Mouse (Mus musculus) ovary, postnatal 36 days (tissue): Measurements from ENCODE around the gene Kcnj13.

Experiments used
- DNase-seq: peaks from one replicate; pipeline ENCODE4 v3.0.0; 2022; ENCODE audit warnings: low spot score, mixed read lengths

Gene Kcnj13

GRCm38 (mm10) chr1:87394594-87394993 is at the start of gene Kcnj13:
Kcnj13 (minus strand) TSS chr1:87394729.
- no peak for DNase-seq

- no peak for DNase-seq
Measured at GRCm38 (mm10) chr1:87436583-87436982, 42.1 kb upstream of the Kcnj13 start.

GRCm38 (mm10) chr1:87435125-87435524 is 40.6 kb upstream of the Kcnj13 start:
- DNase-seq = no peak

- DNase-seq = no peak
Measured at GRCm38 (mm10) chr1:87418733-87419132, 24.2 kb upstream of the Kcnj13 start.

GRCm38 (mm10) chr1:87409380-87409779 is 14.9 kb upstream of the Kcnj13 start:
- DNase-seq = no peak

- DNase-seq = no peak
Measured at GRCm38 (mm10) chr1:87406012-87406411, 11.5 kb upstream of the Kcnj13 start.

GRCm38 (mm10) chr1:87404710-87405109 is 10.2 kb upstream of the Kcnj13 start:
- DNase-seq = no peak

- DNase-seq = no peak
Measured at GRCm38 (mm10) chr1:87396923-87397586, 2.5 kb upstream of the Kcnj13 start.

- DNase-seq = no peak
Measured at GRCm38 (mm10) chr1:87393444-87394195, 909 bp downstream of the Kcnj13 start.

GRCm38 (mm10) chr1:87386436-87387092 is 8.0 kb downstream of the Kcnj13 start:
- DNase-seq = no peak

GRCm38 (mm10) chr1:87381152-87381551 is 13.4 kb downstream of the Kcnj13 start:
- DNase-seq = no peak

- no peak for DNase-seq
Measured at GRCm38 (mm10) chr1:87379919-87380318, 14.6 kb downstream of the Kcnj13 start.

GRCm38 (mm10) chr1:87378024-87378560 is 16.4 kb downstream of the Kcnj13 start:
- DNase-seq = no peak

GRCm38 (mm10) chr1:87360276-87360675 is 34.3 kb downstream of the Kcnj13 start:
- DNase-seq = no peak

GRCm38 (mm10) chr1:87350576-87350975 is 44.0 kb downstream of the Kcnj13 start:
- DNase-seq = no peak
